Mouse (Mus musculus): Measurements from ENCODE around the gene Gpr135.

Gpr135 gene

DNA sequence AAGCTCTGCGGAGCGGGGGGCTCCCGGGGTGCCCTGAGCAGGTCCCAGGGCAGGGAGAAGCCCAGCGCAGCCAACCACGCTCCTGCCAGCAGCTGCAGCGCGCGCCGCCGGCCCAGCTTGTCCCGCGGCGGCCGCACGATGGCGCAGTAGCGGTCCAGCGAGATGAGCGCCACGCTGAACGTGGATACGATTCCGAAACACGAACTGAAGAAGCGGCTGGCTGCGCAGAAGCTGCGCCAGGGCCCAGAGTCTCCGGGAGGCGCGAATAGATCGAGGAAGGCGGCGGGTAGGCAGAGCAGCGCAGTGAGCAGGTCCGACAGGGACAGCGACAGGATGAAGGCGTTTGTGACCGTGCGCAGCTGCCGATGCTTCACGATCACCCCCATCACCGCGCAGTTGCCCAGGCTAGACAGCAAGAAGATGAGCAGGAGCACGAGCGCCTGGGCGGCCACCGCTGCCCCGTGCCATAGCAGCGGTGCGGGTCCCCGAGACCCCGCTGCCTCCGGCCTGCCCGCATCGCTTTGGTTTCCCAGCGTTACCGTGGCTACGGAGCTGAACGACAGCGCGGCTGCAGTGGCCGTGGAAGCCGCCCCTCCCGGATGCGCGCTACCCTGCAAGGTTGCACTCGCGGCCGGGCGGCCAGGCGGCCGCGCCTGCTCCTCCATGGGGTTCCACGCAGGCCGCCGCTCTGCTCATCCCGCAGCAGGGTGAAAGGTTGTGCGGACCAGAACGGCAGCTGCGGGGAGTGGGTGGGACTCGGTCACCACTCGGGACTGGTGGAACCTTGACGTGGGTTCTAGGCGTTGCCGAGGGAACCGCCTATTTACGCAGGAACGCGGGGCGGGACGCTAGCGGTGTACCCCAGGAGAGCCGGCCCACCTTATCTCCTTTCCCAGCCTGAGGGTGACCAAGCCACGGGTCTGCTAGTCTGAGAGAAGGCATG, at the start of gene Gpr135:
TSS of gene Gpr135 (minus strand) at position 799 of the 943 bp plus-strand sequence.
- DNase-seq (ENCODE audit: low read depth, low spot score), result peak; percentile 91

DNA sequence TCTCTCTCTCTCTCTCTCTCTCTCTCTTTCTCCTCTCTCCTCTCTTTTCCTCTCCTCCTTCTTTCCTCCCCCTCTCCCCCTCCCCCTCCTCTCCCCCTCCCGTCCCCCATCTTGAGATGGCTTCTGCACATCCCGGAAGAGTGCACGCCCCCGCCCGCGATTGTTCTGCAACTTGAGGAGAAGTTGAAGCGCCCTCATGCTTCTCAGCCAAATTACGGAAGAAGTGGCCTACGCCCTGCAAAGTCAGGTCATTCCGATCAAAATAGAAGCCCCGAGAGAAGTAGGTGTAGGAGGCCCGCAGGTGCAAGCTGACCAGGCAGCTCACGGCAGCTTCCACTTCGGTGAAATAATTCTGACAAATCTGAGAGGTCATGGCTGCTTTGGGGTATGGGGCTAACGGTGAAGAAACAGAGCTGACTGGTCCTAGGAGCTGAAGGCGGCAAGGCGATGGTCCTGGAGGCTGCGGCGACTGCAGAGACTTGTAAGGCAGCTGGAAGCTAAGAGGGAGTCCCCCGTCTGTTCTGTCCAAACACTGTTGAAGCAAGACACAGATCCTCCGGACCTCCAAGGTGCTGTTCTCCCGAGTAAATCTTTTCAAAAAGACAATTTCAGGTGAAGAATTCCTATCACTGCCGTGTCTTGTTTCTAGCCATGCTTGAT, 44.9 kb upstream of the Gpr135 start:
- DNase-seq (ENCODE audit: low read depth, low spot score), result peak; percentile 86

DNA sequence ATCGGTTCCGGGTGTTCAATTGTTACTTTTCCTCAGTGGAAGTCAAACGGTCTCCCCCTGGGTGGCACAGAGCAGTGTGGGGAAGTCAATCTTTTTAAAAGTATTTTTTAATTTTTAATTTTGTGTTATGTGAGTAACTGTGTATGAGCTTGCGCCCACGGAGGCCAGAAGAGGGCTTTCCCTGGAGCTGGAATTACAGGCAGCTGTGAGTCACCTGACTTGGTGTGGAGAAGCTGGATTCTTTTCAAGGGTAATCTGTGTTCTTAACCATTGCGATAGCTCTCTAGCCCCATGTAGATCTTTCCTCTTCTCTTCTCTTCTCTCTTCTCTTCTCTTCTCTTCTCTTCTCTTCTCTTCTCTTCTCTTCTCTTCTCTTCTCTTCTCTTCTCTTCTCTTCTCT, 44.2 kb upstream of the Gpr135 start:
- DNase-seq (ENCODE audit: low read depth, low spot score), result peak; percentile 27

DNA sequence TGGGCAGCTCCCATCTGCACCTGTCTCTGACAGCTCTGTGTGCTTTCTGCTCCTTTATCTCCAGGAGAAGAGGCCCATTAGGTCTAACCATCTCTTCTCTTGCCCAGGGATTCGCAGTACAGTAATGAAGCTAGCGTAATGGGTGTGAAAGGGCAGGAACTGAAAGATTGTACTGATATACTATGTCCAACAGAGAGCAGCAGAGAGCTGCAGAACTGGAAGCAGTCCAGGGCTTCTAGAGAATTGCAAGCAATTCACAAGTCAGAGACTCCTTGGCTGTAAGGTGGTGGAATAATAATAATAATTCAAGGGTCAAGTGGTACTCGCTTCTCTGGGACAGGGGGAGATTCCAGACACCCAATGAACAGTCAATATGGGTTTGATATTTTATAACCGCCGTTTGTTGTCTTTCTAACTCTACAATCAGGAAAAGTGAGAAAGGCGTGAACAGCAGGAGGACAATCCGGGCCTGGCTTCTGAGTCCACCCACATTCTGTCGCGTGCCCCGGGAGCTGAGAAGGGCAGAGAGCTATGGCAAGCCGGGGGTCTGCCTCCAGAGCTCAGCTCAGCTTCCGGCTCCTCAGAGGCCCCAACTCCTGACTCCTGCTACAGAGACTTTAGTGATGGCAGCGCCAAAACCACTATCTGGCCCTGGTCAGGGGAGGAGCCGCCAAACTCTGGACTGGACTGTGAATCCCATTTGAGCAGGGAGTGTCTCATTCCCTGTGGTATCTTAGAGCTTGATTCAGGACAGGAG, 33.8 kb upstream of the Gpr135 start:
- peak; percentile 84 for DNase-seq (ENCODE audit: low read depth, low spot score)

DNA sequence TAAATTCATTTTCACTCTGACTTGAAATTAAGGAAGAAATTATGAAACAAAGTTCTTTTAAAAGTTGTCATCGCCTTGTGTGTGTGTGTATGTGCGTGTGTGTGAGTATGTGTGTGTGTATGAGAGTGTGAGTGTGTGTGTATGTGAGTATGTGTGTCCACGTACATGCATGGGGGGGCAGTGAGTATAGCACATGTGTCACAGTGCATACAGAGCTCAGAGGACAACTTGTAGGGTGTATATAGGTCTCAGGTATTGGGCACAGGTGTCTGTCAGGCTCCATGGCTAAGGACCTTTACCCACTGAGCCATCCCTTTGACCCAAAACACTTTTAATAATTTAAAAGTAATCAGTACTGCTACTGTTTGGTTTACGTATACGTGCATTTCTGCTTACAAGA, 33.1 kb upstream of the Gpr135 start:
- no peak for DNase-seq (ENCODE audit: low read depth, low spot score)

DNA sequence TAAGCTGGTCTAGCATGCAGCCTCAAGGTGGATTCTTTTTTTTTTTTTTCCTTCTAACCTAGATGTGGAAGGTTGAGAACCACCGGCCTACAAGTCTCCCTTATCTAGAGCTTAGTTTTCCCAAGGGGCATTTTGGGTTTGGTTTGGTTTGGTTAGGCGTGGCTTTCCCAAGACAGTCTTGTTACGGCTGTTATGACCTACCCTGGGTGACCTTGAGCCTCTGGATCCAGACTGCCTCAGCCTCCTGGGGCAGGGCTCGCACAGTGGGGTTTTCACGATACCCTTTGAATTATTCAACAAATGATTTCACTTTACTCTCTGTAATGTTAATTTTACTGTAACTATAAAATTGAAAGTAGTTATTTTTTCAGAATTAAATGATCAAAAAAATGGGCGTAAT, 31.9 kb upstream of the Gpr135 start:
- DNase-seq (ENCODE audit: low read depth, low spot score), result peak; percentile 58

DNA sequence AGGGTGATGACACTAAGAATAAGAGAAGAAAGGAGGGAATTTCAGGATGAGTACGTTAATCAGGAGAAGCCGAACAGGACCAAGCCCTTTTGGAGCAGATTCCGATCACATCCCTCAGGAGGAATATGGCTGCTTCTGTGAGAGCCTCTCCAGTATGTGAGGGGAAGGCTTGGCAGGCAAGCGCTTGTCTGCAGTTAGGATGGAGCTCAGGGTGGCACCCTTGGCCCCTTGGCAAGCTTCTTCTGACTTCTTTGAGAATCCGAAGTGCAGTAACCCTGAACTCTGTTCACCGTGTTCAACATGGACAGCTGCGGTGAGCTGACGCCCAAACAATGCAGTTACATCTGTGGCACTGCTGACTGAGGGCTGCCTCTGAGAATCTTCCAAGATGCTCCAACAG, 26.0 kb upstream of the Gpr135 start:
- DNase-seq (ENCODE audit: low read depth, low spot score), result no peak

DNA sequence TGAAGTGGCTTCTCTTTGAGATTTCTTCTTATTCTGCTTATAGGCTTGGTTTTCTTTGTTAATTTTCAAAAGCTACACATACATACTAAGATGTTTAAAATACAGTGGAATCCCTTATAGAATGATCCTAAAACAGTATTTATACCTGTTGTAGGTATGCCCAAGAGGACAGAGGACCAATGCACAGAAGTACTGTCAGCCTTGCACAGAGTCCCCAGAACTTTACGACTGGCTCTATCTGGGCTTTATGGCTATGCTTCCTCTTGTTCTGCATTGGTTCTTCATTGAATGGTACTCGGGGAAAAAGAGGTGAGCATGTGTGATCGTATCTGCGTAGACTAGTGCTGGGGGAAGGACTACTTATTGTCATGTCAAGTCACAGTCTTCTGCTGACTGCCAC, 18.9 kb upstream of the Gpr135 start:
- no peak for DNase-seq (ENCODE audit: low read depth, low spot score)

DNA sequence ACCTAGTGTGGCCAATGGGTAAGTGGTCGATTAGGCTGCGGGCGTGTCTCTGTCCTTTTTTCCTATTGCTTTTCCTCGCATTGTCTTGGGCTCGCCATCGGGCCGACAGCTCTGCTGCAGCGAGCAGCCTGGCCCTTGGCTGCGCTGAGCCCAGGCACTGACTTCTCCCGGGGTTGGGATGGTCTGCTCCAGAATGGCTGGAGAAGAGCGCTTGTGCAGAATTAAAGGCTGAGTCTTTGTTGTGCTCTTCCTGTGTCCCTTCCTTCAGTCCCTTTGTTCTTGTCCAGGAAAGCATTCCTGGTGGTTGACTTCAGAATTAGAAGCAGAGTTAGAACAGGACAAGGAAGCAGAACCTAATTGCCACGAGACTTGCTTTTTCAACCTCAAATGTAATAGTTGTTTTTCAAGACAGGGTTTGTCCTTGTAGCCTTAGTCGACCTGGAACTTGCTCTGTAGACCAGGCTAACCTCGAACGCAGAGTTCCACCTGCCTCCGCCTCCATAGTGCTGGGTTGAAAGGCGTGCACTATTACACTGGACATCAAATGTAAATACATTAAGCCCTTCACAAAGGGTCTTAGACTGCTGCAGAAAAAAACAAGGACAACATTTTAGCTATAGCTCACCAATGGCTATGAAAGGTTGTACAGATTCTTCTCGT, 15.4 kb upstream of the Gpr135 start:
- no peak for DNase-seq (ENCODE audit: low read depth, low spot score)

DNA sequence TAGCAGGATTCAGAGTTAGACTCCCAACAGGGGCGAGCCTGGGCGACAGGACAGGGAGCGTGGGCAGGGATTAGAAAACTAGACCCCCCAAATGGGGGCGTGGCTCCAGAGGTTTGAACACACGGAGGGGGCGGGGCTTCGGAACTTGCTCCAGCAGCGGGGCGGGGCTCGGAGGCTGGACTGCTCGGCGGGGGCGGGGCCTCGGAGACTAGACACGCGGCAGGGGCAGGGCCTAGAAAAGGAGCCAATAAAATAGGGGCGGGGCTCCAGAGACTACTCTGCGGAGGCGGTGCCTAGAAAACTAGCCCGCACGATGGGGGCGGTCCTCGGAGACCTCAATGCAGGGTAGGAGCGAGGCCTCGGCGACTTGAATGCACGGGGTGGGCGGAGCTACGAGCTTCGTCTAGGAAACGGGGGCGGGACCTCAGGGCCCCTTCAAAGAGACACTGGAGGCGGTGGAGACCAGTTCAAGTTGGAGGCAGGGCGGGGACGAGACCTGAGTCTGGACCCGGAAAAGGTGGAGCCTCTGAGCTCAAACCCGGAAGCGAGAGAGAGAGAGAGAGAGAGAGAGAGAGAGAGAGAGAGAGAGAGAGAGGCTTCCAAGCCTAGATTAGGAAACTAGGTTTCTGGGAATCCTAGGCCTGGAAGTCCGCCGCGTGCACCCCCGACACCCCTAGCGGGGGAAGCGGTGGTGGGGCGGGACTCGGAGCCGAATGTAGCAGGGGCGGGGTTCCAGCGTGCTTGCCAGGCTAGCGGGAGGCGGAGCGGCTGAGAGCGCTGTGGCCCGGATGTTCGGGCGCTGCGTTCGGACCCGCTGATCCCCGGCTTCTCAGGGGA, 14.6 kb upstream of the Gpr135 start, which contains the start of the genes L3hypdh and Jkamp:
TSS of gene L3hypdh (minus strand) at position 111 of the 837 bp plus-strand sequence.
TSS of gene Jkamp (plus strand) at position 261 of the 837 bp plus-strand sequence.
- peak; percentile 100 for DNase-seq (ENCODE audit: low read depth, low spot score)

DNA sequence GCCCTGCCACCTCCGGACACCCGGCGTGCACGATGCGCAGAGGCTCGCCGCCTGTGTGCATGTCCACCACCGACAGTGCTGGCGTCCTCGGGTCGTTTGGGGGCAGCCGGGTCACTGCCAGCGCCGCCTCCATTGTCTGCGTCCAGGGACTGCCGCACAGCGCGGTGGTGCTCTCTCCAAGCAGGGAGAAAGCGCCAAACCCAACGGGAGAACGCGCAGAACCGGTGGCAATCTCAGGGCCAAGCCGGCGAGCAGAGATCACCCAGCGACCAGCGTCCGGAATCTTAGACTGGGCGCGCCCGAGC, 14.1 kb upstream of the Gpr135 start:
- no peak for DNase-seq (ENCODE audit: low read depth, low spot score)

DNA sequence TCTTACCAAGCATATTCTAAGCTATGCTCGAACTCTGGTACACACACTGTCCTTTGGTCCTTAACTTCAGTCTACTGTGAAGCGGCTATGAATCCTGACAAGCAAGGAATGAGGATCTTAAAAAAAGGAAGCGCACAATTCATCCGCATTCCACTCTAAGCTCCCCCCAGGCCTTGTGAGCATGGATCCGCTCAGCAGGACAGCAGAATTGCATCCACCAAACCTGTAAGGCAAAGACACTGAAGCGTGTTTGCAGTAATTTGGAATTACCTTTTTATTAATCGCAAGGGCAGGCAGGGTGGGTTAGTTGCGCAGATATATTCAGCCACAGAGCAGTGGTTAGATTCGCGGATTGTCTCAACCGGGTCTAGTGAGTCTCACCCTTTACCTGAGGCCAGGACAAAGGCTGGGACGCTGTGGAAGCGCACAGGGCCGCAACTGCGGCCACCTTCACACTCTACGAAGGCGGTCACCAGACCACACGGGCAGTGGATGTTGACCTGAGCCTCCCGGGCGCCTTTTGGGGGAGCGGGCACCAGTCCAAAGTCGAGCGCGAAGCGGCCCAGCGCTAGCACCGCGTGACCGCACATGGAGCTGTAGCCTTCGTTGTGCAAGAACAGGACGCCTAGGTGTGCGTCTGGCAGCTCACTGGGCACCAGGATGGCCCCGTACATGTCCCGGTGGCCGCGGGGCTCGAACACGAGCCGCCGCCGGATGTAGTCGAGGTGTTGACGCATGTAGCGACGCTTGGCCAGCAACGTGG, 13.5 kb upstream of the Gpr135 start:
- peak; percentile 56 for DNase-seq (ENCODE audit: low read depth, low spot score)

DNA sequence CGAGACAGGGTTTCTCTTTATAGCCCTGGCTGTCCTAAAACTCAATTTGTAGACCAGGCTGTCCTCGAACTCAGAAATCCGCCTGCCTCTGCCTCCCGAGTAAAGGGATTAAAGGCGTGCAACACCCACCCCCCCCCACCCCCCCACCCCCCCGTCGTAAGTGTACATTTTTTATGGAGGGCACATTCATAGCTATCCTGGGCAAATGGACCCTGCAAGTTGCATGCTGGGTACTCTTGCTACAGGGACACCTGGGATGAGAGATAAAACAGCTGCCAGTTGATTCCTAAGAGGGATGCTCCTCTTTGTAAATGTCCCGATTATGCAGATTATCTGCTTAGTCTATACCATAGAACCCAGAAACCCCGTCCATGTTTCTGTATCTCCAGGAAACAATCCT, 12.3 kb upstream of the Gpr135 start:
- DNase-seq (ENCODE audit: low read depth, low spot score), result peak; percentile 28

DNA sequence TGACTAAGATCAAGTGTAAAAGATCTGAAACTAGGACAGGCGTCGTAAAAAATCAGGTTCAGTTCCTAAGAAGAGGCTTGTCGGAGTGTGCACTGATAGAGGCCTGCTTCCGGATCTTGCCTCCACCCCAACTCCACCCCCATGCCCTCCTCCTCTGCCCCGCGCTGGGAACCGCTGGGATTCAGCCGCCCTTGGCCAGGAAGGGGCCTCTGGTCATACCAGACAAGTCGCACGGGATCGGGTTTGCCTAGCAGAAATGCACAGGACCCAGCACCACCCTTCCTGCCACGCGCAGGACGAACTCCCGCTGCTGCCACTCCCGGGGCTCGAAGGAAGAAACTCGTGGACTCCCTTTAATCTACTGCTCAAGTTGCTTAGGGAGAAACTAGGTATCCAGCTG, 11.4 kb upstream of the Gpr135 start:
- DNase-seq (ENCODE audit: low read depth, low spot score), result peak; percentile 67

DNA sequence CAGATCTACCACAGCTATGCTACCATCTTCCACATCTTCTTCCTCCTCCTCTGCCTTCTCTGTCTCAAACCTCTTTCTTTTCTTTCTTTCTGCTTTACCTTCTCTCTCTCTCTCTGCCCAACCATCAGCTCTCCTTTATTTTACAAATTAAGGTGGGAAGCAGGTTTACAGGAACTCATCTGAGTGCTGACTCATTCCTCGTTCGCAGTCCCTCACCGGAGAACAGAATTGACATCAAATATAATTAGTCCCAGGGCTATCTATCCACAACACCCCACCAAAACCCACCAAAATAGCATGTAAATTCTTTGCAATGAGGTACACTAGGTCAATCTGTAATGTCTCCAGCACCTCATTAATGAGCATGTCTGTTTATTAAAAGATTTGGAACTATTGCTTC, 11.0 kb upstream of the Gpr135 start:
- DNase-seq (ENCODE audit: low read depth, low spot score), result peak; percentile 51

DNA sequence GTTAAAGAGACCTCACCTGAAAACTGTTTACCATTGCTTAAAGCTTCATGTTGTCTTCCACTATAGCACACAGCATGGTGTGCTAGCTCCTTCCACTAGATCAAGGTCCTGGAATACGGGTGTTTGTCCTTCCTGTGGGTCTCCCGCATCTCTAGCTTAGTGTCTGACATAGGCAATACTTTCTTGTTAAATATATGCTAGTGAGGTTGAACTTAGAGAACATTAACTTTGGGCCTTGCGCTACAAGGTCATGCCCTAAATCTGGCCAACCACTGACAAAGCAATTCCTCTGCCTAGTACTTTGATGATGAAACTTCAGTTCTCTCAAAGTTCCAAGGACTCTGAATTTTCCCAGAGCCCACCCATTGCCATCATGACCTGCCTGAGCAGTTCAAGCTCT, 7.3 kb upstream of the Gpr135 start:
- DNase-seq (ENCODE audit: low read depth, low spot score), result no peak

DNA sequence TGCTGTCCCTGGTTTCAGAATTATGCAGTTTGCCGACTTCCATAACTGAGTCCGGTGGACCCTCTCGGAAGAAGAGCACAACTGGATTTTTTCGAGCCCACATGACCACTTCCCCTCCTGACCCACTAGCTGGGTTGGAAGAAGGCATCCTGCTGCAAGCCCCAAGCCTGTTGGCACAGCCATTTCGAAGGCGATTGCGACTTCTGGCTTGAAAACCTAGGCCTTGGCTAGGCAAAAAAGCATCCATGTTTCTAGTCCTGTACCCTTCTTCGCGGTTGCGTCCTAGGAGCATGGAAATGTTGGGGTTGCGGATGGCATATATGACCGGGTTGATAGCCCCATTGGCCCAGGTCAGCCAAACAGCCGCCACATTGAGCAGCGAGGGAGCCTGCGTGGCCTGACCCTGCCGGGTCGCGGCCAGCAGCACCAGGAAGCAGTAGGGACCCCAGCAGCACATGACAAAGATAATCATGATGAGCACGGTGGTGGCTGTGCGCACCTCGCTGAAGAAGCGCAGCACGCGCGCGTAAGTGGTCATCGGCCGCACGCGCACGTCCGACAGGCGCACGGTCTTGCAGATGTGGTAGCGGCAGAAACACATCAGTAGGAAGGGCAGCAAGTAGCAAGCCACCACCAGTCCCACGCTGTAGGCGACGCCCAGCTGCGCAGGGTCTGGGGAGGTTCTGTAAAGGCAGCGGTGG, 1.1 kb downstream of the Gpr135 start:
- DNase-seq (ENCODE audit: low read depth, low spot score), result no peak

DNA sequence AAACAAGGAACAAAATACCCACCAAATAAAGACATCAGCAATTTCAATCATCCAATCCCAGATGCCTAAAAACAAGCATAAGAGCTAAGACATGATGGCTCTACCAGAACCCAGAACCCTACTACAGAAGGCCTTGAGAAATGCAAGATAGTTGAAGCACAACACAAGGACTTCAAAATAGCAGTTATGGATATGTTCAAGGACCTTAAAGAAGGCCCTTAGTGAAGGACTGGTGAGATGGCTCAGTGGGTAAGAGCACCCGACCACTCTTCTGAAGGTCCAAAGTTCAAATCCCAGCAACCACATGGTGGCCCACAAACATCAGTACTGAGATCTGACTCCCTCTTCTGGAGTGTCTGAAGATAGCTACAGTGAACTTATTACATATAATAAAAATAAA, 13.1 kb downstream of the Gpr135 start:
- DNase-seq (ENCODE audit: low read depth, low spot score), result no peak

DNA sequence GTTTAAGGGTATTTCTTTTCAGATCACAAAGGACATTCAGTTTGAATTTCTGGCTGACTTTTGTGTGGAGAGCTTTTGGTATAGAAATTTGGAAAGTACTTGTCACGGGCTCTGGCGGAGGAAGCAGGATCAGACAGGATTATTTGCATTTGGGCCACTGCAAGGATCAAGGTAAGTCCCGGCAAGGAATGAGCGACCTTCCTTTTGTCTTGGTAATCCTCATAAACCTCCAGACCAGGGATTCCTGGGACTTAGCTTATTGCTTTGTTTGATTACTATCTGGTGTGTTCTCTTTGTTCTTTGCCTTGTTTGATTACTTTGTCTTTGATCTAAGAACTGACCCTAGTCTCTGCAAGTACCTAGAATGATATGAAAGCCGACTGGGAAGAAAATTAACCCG, 17.1 kb downstream of the Gpr135 start:
- peak; percentile 74 for DNase-seq (ENCODE audit: low read depth, low spot score)
